Mouse (Mus musculus) midbrain, embryonic 15.5 days (tissue): ENCODE measurements around the gene Eif2b1. TPM values are rescaled to one million over a fixed set of nuclear protein-coding genes. Genes with fewer than 3 reads are reported as not detected.
"Not testable (repeated sequence)": the region's sequence is repeated elsewhere in the genome, so short reads cannot be mapped to it uniquely, and the experiment has no call there.

ENCODE experiments used
- ATAC-seq: fragments of 200-750 bp; cut with Nextera tagmentation; replicated peaks from 2 replicates; pipeline ENCODE4 v1.8.0; 2017; ENCODE audit warnings: moderate TSS enrichment
- H3K27ac ChIP-seq: fragments of 300-500 bp; sonication (generic); 2 replicates; pipeline ENCODE4 v1.5.1; 2015; ENCODE audit warnings: mild to moderate bottlenecking, inconsistent platforms
- H3K27me3 ChIP-seq: fragments of 300-500 bp; sonication (generic); replicated peaks from 2 replicates; pipeline ENCODE4 v1.6.1; 2015; ENCODE audit warnings: inconsistent platforms
- H3K36me3 ChIP-seq: fragments of 300-500 bp; sonication (generic); replicated peaks from 2 replicates; pipeline ENCODE4 v1.6.1; 2015; ENCODE audit warnings: inconsistent platforms
- H3K4me1 ChIP-seq: fragments of 300-500 bp; sonication (generic); 2 replicates; pipeline ENCODE4 v1.6.1; 2015; ENCODE audit warnings: inconsistent platforms
- H3K4me2 ChIP-seq: fragments of 300-500 bp; sonication (generic); 2 replicates; pipeline ENCODE4 v1.6.1; 2015; ENCODE audit warnings: inconsistent platforms, mild to moderate bottlenecking, moderate library complexity
- H3K4me3 ChIP-seq: fragments of 300-500 bp; sonication (generic); 2 replicates; pipeline ENCODE4 v1.5.1; 2015; ENCODE audit warnings: mild to moderate bottlenecking, inconsistent platforms
- H3K9ac ChIP-seq: fragments of 300-500 bp; sonication (generic); 2 replicates; pipeline ENCODE4 v1.6.1; 2015; ENCODE audit warnings: mild to moderate bottlenecking, inconsistent platforms
- H3K9me3 ChIP-seq: fragments of 300-500 bp; sonication (generic); 2 replicates; pipeline ENCODE4 v1.6.1; 2016; ENCODE audit warnings: inconsistent platforms
- WGBS: fragments of 180-500 bp; shearing (Covaris S2); methylation state at CpG from one replicate; pipeline ENCODE4 v1.1.7; 2015; ENCODE audit warnings: mixed read lengths; 5-methylcytosine and 5-hydroxymethylcytosine counted together
- polyA plus RNA-seq: library from polyadenylated mRNA; unstranded; fragments of >200 nt; fragmentation: Nextera tagmentation; extraction: Ambion mirVana; gene quantifications from 2 replicates; pipeline ENCODE4 v1.2.1, GENCODE M21; 2015

Eif2b1 gene
- polyA plus RNA-seq, 1 experiment from 2014 or later: 62.6 TPM

- Histone ChIP-seq H3K27ac (no peak overlapping the region), H3K9ac (no peak overlapping the region), H3K27me3 (no peaks in the 10 kb centered on the region), H3K9me3 (no peaks in the 10 kb centered on the region), H3K4me1 (no peaks in the 10 kb centered on the region), H3K4me3 (no peak overlapping the region), H3K4me2 (no peak overlapping the region), H3K36me3 (peaks cover 65% of the 10 kb centered on the region)
- WGBS: 92% methylated on average over 3 of the region's 3 CpGs
- no peak for ATAC-seq
Observed at GRCm38 (mm10) chr5:124592768-124593167, 13.8 kb upstream of the Eif2b1 start.

- peaks cover 25% of the 10 kb centered on the region for H3K4me1 ChIP-seq
- no peaks in the 10 kb centered on the region for H3K9me3 ChIP-seq
- H3K4me3 ChIP-seq: no peak overlapping the region
- H3K4me2 ChIP-seq: no peak overlapping the region
- H3K9ac ChIP-seq: no peak overlapping the region
- no peak overlapping the region for H3K27ac ChIP-seq
- ATAC-seq: no peak
- no peaks in the 10 kb centered on the region for H3K27me3 ChIP-seq
- WGBS: 91% methylated on average over 5 of the region's 5 CpGs
- H3K36me3 ChIP-seq: peaks cover 27% of the 10 kb centered on the region
Observed at GRCm38 (mm10) chr5:124582515-124582914, 3.6 kb upstream of the Eif2b1 start.

GRCm38 (mm10) chr5:124575467-124575866, 3.5 kb downstream of the Eif2b1 start:
- no peak overlapping the region for H3K4me2 ChIP-seq
- WGBS: 98% methylated on average over 7 of the region's 7 CpGs
- H3K4me3 ChIP-seq: no peak overlapping the region
- no peak overlapping the region for H3K27ac ChIP-seq
- peaks cover 21% of the 10 kb centered on the region for H3K4me1 ChIP-seq
- ATAC-seq: no peak
- no peaks in the 10 kb centered on the region for H3K27me3 ChIP-seq
- H3K9ac ChIP-seq: no peak overlapping the region
- H3K9me3 ChIP-seq: no peaks in the 10 kb centered on the region
- peaks cover 40% of the 10 kb centered on the region for H3K36me3 ChIP-seq

- no peak for ATAC-seq
- no peaks in the 10 kb centered on the region for H3K27me3 ChIP-seq
- H3K4me2 ChIP-seq: no peak overlapping the region
- no peaks in the 10 kb centered on the region for H3K9me3 ChIP-seq
- 90% methylated on average over 12 of the region's 12 CpGs for WGBS
- no peak overlapping the region for H3K9ac ChIP-seq
- no peaks in the 10 kb centered on the region for H3K4me1 ChIP-seq
- H3K27ac ChIP-seq: no peak overlapping the region
- H3K4me3 ChIP-seq: no peak overlapping the region
- peaks cover 77% of the 10 kb centered on the region for H3K36me3 ChIP-seq
Observed at GRCm38 (mm10) chr5:124571068-124571467, 7.9 kb downstream of the Eif2b1 start.

GRCm38 (mm10) chr5:124555145-124555544, 23.8 kb downstream of the Eif2b1 start:
- Histone ChIP-seq H3K4me2 (no peak overlapping the region), H3K4me3 (no peak overlapping the region), H3K9me3 (no peaks in the 10 kb centered on the region), H3K27me3 (no peaks in the 10 kb centered on the region), H3K4me1 (peaks cover 15% of the 10 kb centered on the region), H3K36me3 (peaks cover 32% of the 10 kb centered on the region), H3K27ac (no peak overlapping the region), H3K9ac (no peak overlapping the region)
- 90% methylated on average over 1 of the region's 1 CpGs for WGBS
- no peak for ATAC-seq

- peaks cover 24% of the 10 kb centered on the region for H3K36me3 ChIP-seq
- WGBS: 59% methylated on average over 6 of the region's 6 CpGs
- no peak for ATAC-seq
- H3K4me1 ChIP-seq: peaks cover 15% of the 10 kb centered on the region
- H3K4me3 ChIP-seq: peak overlapping the region; percentile 93
- 0 out of 2 replicates have a peak overlapping the region, but pooled peaks have one; percentile 86 for H3K9ac ChIP-seq
- H3K4me2 ChIP-seq: peak overlapping the region; percentile 79
- no peak overlapping the region for H3K27ac ChIP-seq
- H3K9me3 ChIP-seq: no peaks in the 10 kb centered on the region
- no peaks in the 10 kb centered on the region for H3K27me3 ChIP-seq
Observed at GRCm38 (mm10) chr5:124553607-124554006, 25.3 kb downstream of the Eif2b1 start.

- H3K4me3 ChIP-seq: peak within 1 kb of the TSS; percentile 93
- H3K9ac ChIP-seq: peak within 1 kb of the TSS; percentile 86
- H3K4me2 ChIP-seq: peak within 1 kb of the TSS; percentile 79
- WGBS: under 1% methylated on average over 66 of the region's 66 CpGs
- H3K9me3 ChIP-seq: no peaks in the 10 kb centered on the region
- H3K4me1 ChIP-seq: peaks cover 15% of the 10 kb centered on the region
- H3K36me3 ChIP-seq: peaks cover 28% of the 10 kb centered on the region
- peak; percentile 85 for ATAC-seq
- peak within 1 kb of the TSS; percentile 84 for H3K27ac ChIP-seq
- H3K27me3 ChIP-seq: no peaks in the 10 kb centered on the region
Observed at GRCm38 (mm10) chr5:124552558-124553307, 26.2 kb downstream of the Eif2b1 start, which contains the start of gene Ddx55. Gene Ddx55, plus strand, starts transcription at chr5:124552864.

GRCm38 (mm10) chr5:124552094-124552472, 26.8 kb downstream of the Eif2b1 start:
- peak overlapping the region; percentile 79 for H3K4me2 ChIP-seq
- ATAC-seq: peak; percentile 18; the same call in 1 of the 2 replicates
- H3K9me3 ChIP-seq: no peaks in the 10 kb centered on the region
- peak overlapping the region; percentile 93 for H3K4me3 ChIP-seq
- H3K27ac ChIP-seq: peak overlapping the region; percentile 84
- WGBS: 14% methylated on average over 9 of the region's 9 CpGs
- H3K9ac ChIP-seq: peak overlapping the region; percentile 86
- H3K36me3 ChIP-seq: peaks cover 28% of the 10 kb centered on the region
- H3K4me1 ChIP-seq: peaks cover 15% of the 10 kb centered on the region
- H3K27me3 ChIP-seq: no peaks in the 10 kb centered on the region

GRCm38 (mm10) chr5:124551349-124552093, 27.4 kb downstream of the Eif2b1 start:
- H3K9ac ChIP-seq, ATAC-seq, H3K9me3 ChIP-seq, H3K27me3 ChIP-seq: not testable (repeated sequence)
- Histone ChIP-seq H3K36me3 (peaks cover 27% of the 10 kb centered on the region), H3K4me2 (peak overlapping the region; percentile 79), H3K4me1 (peaks cover 15% of the 10 kb centered on the region), H3K27ac (0 out of 2 replicates have a peak overlapping the region, but pooled peaks have one; percentile 84), H3K4me3 (peak overlapping the region; percentile 93)
- WGBS: 38% methylated on average over 5 of the region's 5 CpGs

GRCm38 (mm10) chr5:124550737-124551136, 28.2 kb downstream of the Eif2b1 start:
- H3K27me3 ChIP-seq, H3K4me2 ChIP-seq, H3K9ac ChIP-seq, H3K4me3 ChIP-seq, H3K27ac ChIP-seq, H3K9me3 ChIP-seq, ATAC-seq: not testable (repeated sequence)
- WGBS: 83% methylated on average over 4 of the region's 4 CpGs
- Histone ChIP-seq H3K36me3 (peaks cover 28% of the 10 kb centered on the region), H3K4me1 (peaks cover 15% of the 10 kb centered on the region)

- peak overlapping the region; percentile 90 for H3K4me2 ChIP-seq
- peak overlapping the region; percentile 99 for H3K4me3 ChIP-seq
- peak overlapping the region; percentile 78 for H3K9ac ChIP-seq
- WGBS: 10% methylated on average over 8 of the region's 8 CpGs
- no peak overlapping the region for H3K27ac ChIP-seq
- ATAC-seq: no peak
- peaks cover 15% of the 10 kb centered on the region for H3K36me3 ChIP-seq
- no peaks in the 10 kb centered on the region for H3K9me3 ChIP-seq
- peaks cover 17% of the 10 kb centered on the region for H3K4me1 ChIP-seq
- H3K27me3 ChIP-seq: no peaks in the 10 kb centered on the region
Observed at GRCm38 (mm10) chr5:124541602-124541973, 37.3 kb downstream of the Eif2b1 start.

- H3K36me3 ChIP-seq: peaks cover 10% of the 10 kb centered on the region
- H3K9ac ChIP-seq: peak overlapping the region; percentile 78
- no peaks in the 10 kb centered on the region for H3K9me3 ChIP-seq
- H3K27ac ChIP-seq: peak overlapping the region; percentile 74
- WGBS: under 1% methylated on average over 77 of the region's 89 CpGs
- peak overlapping the region; percentile 90 for H3K4me2 ChIP-seq
- peak overlapping the region; percentile 99 for H3K4me3 ChIP-seq
- peak; percentile 74 for ATAC-seq
- H3K4me1 ChIP-seq: peaks cover 17% of the 10 kb centered on the region
- H3K27me3 ChIP-seq: no peaks in the 10 kb centered on the region
Observed at GRCm38 (mm10) chr5:124540905-124541601, 37.9 kb downstream of the Eif2b1 start.
